Mouse (Mus musculus) hindbrain, embryonic 14.5 days (tissue): Measurements from ENCODE around the gene Eri2. TPM values are rescaled to one million over a fixed set of nuclear protein-coding genes. Genes with fewer than 3 reads are reported as not detected.

Experiments
- ATAC-seq: fragments of 200-750 bp; cut with Nextera tagmentation; 2 replicates; pipeline ENCODE4 v1.8.0; 2017; ENCODE audit warnings: moderate number of reproducible peaks, mild to moderate bottlenecking, moderate TSS enrichment, moderate library complexity; ENCODE audit not compliant: low FRiP score
- DNase-seq: peaks from one replicate; pipeline ENCODE4 v3.0.0-alpha.2; 2015; ENCODE audit warnings: low spot score
- H3K27ac ChIP-seq: fragments of 300-500 bp; sonication (generic); 2 replicates; pipeline ENCODE4 v1.5.1; 2014; ENCODE audit warnings: mild to moderate bottlenecking, moderate library complexity
- H3K27me3 ChIP-seq: fragments of 300-500 bp; sonication (generic); 2 replicates; pipeline ENCODE4 v1.6.1; 2014; ENCODE audit warnings: mild to moderate bottlenecking, low read length, mixed read lengths; ENCODE audit not compliant: control insufficient read depth, insufficient read depth
- H3K36me3 ChIP-seq: fragments of 300-500 bp; sonication (generic); replicated peaks from 2 replicates; pipeline ENCODE4 v1.6.1; 2014; ENCODE audit not compliant: control insufficient read depth, insufficient read depth
- H3K4me1 ChIP-seq: fragments of 300-500 bp; sonication (generic); replicated peaks from 2 replicates; pipeline ENCODE4 v1.6.1; 2014; ENCODE audit warnings: antibody characterized with exemption, low read length, mixed read lengths; ENCODE audit not compliant: control insufficient read depth, insufficient read depth
- H3K4me2 ChIP-seq: fragments of 300-500 bp; sonication (generic); replicated peaks from 2 replicates; pipeline ENCODE4 v1.6.1; 2014; ENCODE audit warnings: mild to moderate bottlenecking, moderate library complexity
- H3K4me3 ChIP-seq: fragments of 300-500 bp; sonication (generic); replicated peaks from 2 replicates; pipeline ENCODE4 v1.5.1; 2014; ENCODE audit warnings: mild to moderate bottlenecking, low read length
- H3K9ac ChIP-seq: fragments of 300-500 bp; sonication (generic); 2 replicates; pipeline ENCODE4 v1.6.1; 2014
- H3K9me3 ChIP-seq: fragments of 300-500 bp; sonication (generic); 2 replicates; pipeline ENCODE4 v1.6.1; 2016; ENCODE audit warnings: low read length; ENCODE audit not compliant: control insufficient read depth
- WGBS: fragments of 180-500 bp; shearing (Covaris S2); extraction: QIAGEN DNeasy Blood & Tissue Kit; methylation state at CpG from one replicate; pipeline ENCODE4 v1.1.7; 2014; 5-methylcytosine and 5-hydroxymethylcytosine counted together
- polyA plus RNA-seq: library from polyadenylated mRNA; unstranded; fragments of >200 nt; fragmentation: Nextera tagmentation; extraction: Ambion mirVana; gene quantifications from 2 replicates; pipeline ENCODE4 v1.2.1, GENCODE M21; 2014

Gene Eri2
- polyA plus RNA-seq: 16.6 and 20.7 TPM in 2 replicates

DNA sequence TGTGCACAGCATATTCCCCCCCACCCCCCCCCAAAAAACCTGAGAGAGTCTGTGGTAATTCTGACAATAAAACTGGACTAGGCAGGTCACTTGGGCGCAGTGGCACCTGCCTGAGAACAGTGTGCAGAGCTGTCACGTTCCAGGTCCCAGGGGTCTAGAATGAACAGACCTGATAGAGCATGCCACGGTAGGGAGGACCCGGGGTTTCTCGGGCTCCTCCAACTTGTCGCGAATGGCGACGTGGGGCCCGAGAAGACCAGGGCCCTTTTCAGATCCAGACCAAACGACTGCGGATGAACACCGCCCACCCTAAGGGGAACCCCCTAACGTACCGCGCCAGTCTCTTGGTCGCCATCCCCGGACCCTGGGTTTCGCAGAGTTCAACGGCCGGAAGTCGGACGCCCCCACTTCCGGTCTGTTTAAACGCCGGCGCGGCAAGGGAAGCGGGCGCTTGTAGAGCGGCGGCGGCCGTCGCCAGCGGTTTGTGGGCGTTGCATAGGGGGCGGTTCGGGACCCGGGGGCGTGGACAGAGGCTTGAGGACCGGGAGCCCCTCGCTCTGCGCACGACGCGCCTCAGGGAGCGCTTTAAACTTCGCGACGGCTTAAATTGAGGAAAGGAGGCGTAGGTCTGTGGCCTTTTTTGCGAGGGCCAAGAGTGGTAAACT lies at the start of gene Eri2, which contains the start of gene Rexo5:
Eri2 (minus strand) TSS at position 473 of the 665 bp plus-strand sequence.
Rexo5 (plus strand) TSS at position 421 of the 665 bp plus-strand sequence.
- peak within 1 kb of the TSS; percentile 59 for H3K4me3 ChIP-seq
- H3K9me3 ChIP-seq: no peaks in the 10 kb centered on the region
- peaks cover 22% of the 10 kb centered on the region for H3K36me3 ChIP-seq
- H3K27ac ChIP-seq: no peak within 1 kb of the TSS
- WGBS: under 1% methylated on average over 53 of the region's 53 CpGs
- H3K4me2 ChIP-seq: peak within 1 kb of the TSS; percentile 72
- no peaks in the 10 kb centered on the region for H3K27me3 ChIP-seq
- peaks cover 9% of the 10 kb centered on the region for H3K4me1 ChIP-seq
- H3K9ac ChIP-seq: peak within 1 kb of the TSS; percentile 77
- peak; percentile 89 for DNase-seq
- peak; percentile 98 for ATAC-seq

- DNase-seq: no peak
- Histone ChIP-seq H3K9ac (no peak overlapping the region), H3K4me2 (no peak overlapping the region), H3K36me3 (no peaks in the 10 kb centered on the region), H3K4me3 (no peak overlapping the region), H3K27ac (no peak overlapping the region), H3K4me1 (no peaks in the 10 kb centered on the region), H3K9me3 (no peaks in the 10 kb centered on the region), H3K27me3 (no peaks in the 10 kb centered on the region)
- 95% methylated on average over 4 of the region's 4 CpGs for WGBS
- no peak for ATAC-seq
Measured at GRCm38 (mm10) chr7:119841820-119842449, 48.1 kb upstream of the Eri2 start.

DNA sequence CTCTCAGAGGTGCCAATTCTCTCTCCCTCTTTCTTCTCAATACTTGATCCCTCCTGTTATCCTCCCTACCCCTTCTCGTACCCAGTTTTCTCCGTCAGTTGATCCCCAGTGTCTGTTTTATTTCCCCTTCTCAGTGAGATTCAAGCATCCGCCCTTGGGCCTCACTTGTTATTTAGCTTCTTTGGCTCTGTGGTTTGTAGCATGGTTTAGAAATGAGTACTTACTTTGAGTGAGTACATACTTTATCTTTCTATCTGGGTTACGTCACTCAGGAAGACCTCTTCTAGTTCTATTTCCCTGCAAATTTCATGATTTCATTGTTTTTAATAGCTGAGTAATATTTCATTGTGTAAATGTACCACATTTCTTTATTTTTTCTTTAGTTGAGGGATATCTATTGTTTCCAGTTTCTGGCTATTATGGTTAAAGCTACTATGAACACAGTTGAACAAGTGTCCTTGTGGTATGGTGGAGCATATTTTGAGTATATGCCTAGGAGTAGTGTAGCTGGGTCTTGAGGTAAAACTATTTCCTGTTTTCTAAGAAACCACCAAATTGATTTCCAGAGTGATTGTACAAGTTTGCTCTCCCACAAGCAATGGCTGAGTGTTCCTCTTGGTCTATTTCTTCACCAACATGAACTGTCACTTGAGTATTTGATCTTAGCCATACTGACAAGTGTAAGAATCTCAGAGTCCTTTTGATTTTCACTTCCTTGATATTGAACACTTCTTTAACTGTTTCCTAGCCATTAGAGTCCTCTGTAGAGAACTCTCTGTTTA lies 42.3 kb upstream of the Eri2 start:
- Histone ChIP-seq H3K4me1 (no peaks in the 10 kb centered on the region), H3K4me3 (no peak overlapping the region), H3K27ac (no peak overlapping the region), H3K4me2 (no peak overlapping the region), H3K9me3 (no peaks in the 10 kb centered on the region), H3K9ac (no peak overlapping the region), H3K36me3 (no peaks in the 10 kb centered on the region), H3K27me3 (no peaks in the 10 kb centered on the region)
- ATAC-seq: no peak
- no peak for DNase-seq
- WGBS: 96% methylated on average over 4 of the region's 4 CpGs

DNA sequence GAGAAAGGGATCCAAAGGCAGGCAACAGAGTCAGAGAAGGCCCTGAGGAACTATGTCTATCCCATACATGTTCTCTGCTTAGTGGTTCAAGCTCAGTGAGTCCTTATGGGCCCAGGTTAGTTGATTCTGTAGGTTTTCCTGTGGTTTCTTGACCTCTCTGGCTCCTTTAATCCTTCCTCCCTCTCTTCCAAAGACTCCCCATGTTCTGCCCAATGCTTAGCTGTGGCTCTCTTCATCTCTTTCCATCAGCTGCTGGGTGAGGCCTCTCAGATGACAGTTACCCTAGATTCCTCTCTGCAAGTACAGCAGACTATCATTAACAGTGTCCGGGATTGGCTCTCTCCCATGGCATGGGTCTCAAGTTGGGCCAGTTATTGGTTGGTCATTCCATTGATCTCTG lies 41.5 kb upstream of the Eri2 start:
- H3K27ac ChIP-seq: no peak overlapping the region
- H3K9ac ChIP-seq: no peak overlapping the region
- DNase-seq (no peak), ATAC-seq (no peak)
- no peak overlapping the region for H3K4me3 ChIP-seq
- no peaks in the 10 kb centered on the region for H3K9me3 ChIP-seq
- H3K36me3 ChIP-seq: no peaks in the 10 kb centered on the region
- H3K4me1 ChIP-seq: no peaks in the 10 kb centered on the region
- no peaks in the 10 kb centered on the region for H3K27me3 ChIP-seq
- whole genome bisulfite sequencing: 97% methylated on average over 1 of the region's 1 CpGs
- H3K4me2 ChIP-seq: no peak overlapping the region

DNA sequence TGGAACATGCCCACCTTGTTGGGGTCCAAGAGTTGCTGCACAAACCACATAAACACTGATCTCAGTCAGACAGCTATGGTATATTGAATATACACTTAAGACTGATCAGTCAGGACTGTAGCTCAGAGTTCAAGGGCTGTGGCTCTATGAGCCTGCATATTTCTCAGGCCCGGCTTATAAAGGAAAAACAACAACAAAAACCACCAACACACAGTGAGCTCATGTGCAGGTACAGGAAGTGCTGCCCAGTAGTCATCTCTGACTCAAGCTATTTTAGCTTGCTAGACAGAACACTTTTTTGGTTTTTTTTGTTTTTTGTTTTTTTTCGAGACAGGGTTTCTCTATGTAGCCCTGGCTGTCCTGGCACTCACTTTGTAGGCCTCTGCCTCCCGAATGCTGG lies 14.9 kb upstream of the Eri2 start:
- WGBS: 97% methylated on average over 3 of the region's 3 CpGs
- Histone ChIP-seq H3K9ac (no peak overlapping the region), H3K27me3 (no peaks in the 10 kb centered on the region), H3K4me3 (no peak overlapping the region), H3K9me3 (no peaks in the 10 kb centered on the region), H3K4me2 (no peak overlapping the region), H3K4me1 (no peaks in the 10 kb centered on the region), H3K27ac (no peak overlapping the region), H3K36me3 (0 out of 2 replicates have a peak, but pooled peaks cover 12% of the 10 kb centered on the region)
- ATAC-seq (no peak), DNase-seq (no peak)

GRCm38 (mm10) chr7:119807396-119807795 lies 13.5 kb upstream of the Eri2 start:
- Histone ChIP-seq H3K4me2 (no peak overlapping the region), H3K4me1 (no peaks in the 10 kb centered on the region), H3K27ac (no peak overlapping the region), H3K4me3 (no peak overlapping the region), H3K36me3 (0 out of 2 replicates have a peak, but pooled peaks cover 12% of the 10 kb centered on the region), H3K27me3 (no peaks in the 10 kb centered on the region), H3K9me3 (no peaks in the 10 kb centered on the region), H3K9ac (no peak overlapping the region)
- ATAC-seq: no peak
- WGBS: 93% methylated on average over 5 of the region's 5 CpGs
- DNase-seq: no peak

DNA sequence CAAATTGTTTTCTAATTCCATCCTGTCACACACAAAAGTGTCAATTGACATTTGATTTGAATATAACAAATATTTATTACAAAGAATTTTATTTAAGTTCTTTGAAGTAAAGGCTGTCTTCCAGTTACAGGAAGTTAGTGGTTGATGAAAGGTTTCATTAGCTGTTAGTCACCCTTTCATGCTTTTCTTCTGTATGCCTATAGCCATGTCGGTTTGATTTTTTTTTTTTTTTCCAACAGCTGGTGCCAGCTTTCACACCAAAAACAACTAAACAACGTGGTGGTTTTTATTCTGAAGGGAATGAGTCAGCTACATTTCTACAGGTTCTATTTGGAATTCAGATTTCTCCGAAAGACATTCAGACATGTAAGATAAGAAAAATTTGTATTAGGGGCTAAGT lies 7.1 kb upstream of the Eri2 start:
- WGBS: 98% methylated on average over 3 of the region's 3 CpGs
- no peak overlapping the region for H3K4me3 ChIP-seq

DNA sequence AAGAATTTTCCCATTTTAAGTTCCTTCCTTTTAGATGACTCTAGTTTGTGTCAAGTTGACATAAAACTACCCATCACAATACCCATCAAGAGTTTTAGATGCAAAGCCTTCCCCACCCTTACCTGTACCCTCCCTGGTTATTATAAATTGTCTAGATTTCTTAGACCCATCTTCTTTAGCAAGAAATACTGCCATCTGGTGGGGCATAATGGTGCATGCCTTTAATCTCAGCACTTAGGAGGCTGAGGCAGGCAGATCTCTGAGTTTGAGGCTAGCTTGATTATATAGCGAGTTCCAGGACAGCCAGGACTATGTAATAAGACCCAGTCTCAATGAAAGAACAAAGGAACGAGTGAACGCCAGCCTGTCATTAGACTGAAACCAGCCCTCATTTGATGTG lies 6.6 kb upstream of the Eri2 start:
- no peaks in the 10 kb centered on the region for H3K9me3 ChIP-seq
- no peak overlapping the region for H3K27ac ChIP-seq
- H3K27me3 ChIP-seq: no peaks in the 10 kb centered on the region
- ATAC-seq (no peak), DNase-seq (no peak)
- 100% methylated on average over 3 of the region's 3 CpGs for WGBS
- no peak overlapping the region for H3K4me2 ChIP-seq
- H3K4me1 ChIP-seq: no peaks in the 10 kb centered on the region
- H3K4me3 ChIP-seq: no peak overlapping the region
- 0 out of 2 replicates have a peak, but pooled peaks cover 4% of the 10 kb centered on the region for H3K36me3 ChIP-seq
- no peak overlapping the region for H3K9ac ChIP-seq

More for the DNA sequence above, 7.1 kb upstream of the Eri2 start:
- H3K36me3 ChIP-seq: 0 out of 2 replicates have a peak, but pooled peaks cover 4% of the 10 kb centered on the region
- ATAC-seq: no peak
- no peak overlapping the region for H3K27ac ChIP-seq
- H3K9ac ChIP-seq: no peak overlapping the region
- no peak for DNase-seq
- no peaks in the 10 kb centered on the region for H3K27me3 ChIP-seq
- H3K9me3 ChIP-seq: no peaks in the 10 kb centered on the region
- no peaks in the 10 kb centered on the region for H3K4me1 ChIP-seq
- no peak overlapping the region for H3K4me2 ChIP-seq

DNA sequence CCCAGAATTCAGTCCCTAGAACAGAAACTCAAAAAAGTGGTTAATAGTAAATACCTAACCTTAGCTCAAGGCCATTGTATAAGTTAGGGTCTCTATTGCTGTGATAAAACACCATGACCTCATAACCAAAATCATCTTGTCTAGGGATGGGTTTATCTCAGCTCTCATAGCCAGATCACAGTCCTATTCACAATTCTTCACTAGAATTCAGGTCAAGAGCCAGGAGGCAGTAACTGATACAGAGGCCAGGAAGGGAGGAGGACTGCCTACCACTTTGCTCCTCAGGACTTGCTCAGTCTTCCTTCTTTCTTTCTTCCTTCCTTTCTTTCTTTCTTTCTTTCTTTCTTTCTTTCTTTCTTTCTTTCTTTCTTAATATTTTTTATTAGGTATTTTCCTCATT lies 1.5 kb upstream of the Eri2 start:
- H3K9ac ChIP-seq: no peak overlapping the region
- no peak overlapping the region for H3K27ac ChIP-seq
- H3K4me2 ChIP-seq: peak overlapping the region; percentile 36
- peaks cover 7% of the 10 kb centered on the region; the same call in 1 of the 2 replicates for H3K36me3 ChIP-seq
- peaks cover 9% of the 10 kb centered on the region for H3K4me1 ChIP-seq
- DNase-seq: no peak
- H3K9me3 ChIP-seq: no peaks in the 10 kb centered on the region
- no peak overlapping the region for H3K4me3 ChIP-seq
- ATAC-seq: no peak
- H3K27me3 ChIP-seq: no peaks in the 10 kb centered on the region
